Comparison of ENCODE assay signal across 10 mouse cellular contexts in genomic region chr12:112195019-112195418, GRCm38 (mm10). TPM values are rescaled to one million over a fixed set of nuclear protein-coding genes. Genes with fewer than 3 reads are reported as not detected.
DNase-seq lines count a peak whose midpoint lies in the region; ATAC-seq and TF ChIP-seq lines count a peak whose summit lies in the region.
"Had no signal": no experiment of that assay in that cellular context is flagged by ENCODE, and none has a peak within 500 bp of the region (broad histone marks: within the 10 kb centered on the region; RNA-seq: fewer than 3 reads in every experiment).

No protein-coding gene starts in this region.

- no peaks in the 10 kb centered on the region for H3K36me3 ChIP-seq in heart, embryonic 13.5 days
- no peaks in the 10 kb centered on the region for H3K36me3 ChIP-seq in ES-E14 (ENCODE audit: control insufficient read depth, insufficient read depth, low read length, poor library complexity, severe bottlenecking)
- H3K36me3 ChIP-seq in hindbrain, embryonic 12.5 days = no peaks in the 10 kb centered on the region
- no peaks in the 10 kb centered on the region for H3K36me3 ChIP-seq in midbrain, embryonic 12.5 days

- no peak overlapping the region for H3K27ac ChIP-seq in heart, embryonic 13.5 days (replicated peaks)
- no peak overlapping the region for H3K27ac ChIP-seq in ES-E14 (ENCODE audit: insufficient read depth, low read depth, low read length, poor library complexity, severe bottlenecking)
- H3K27ac ChIP-seq in hindbrain, embryonic 12.5 days = no peak overlapping the region; the same call in 1 of the 2 replicates
- peak overlapping the region; percentile 40 for H3K27ac ChIP-seq in midbrain, embryonic 12.5 days (replicated peaks)

- H3K9me3 ChIP-seq in heart, embryonic 13.5 days = no peaks in the 10 kb centered on the region
- H3K9me3 ChIP-seq in ES-E14 (ENCODE audit: control insufficient read depth, insufficient read depth, low read depth, low read length) = no peaks in the 10 kb centered on the region
- H3K9me3 ChIP-seq in hindbrain, embryonic 12.5 days (replicated peaks) = no peaks in the 10 kb centered on the region
- no peaks in the 10 kb centered on the region for H3K9me3 ChIP-seq in midbrain, embryonic 12.5 days

- H3K9ac ChIP-seq in heart, embryonic 13.5 days = peak overlapping the region; percentile 65
- no peak overlapping the region for H3K9ac ChIP-seq in ES-E14 (ENCODE audit: insufficient read depth, low read depth, low read length, poor library complexity, severe bottlenecking)
- H3K9ac ChIP-seq in hindbrain, embryonic 12.5 days = 0 out of 2 replicates have a peak overlapping the region, but pooled peaks have one; percentile 3
- H3K9ac ChIP-seq in midbrain, embryonic 12.5 days (replicated peaks) = no peak overlapping the region; the same call in 1 of the 2 replicates

- 4% methylated on average over 13 of the region's 13 CpGs for WGBS in heart, embryonic 13.5 days
- 5% methylated on average over 13 of the region's 13 CpGs for WGBS in hindbrain, embryonic 12.5 days
- WGBS in midbrain, embryonic 12.5 days = 5% methylated on average over 13 of the region's 13 CpGs

- peaks cover 12% of the 10 kb centered on the region for H3K4me1 ChIP-seq in heart, embryonic 13.5 days
- H3K4me1 ChIP-seq in ES-E14 (ENCODE audit: control insufficient read depth in 2 of 2, insufficient read depth in 2 of 2, low read length in 2 of 2, poor library complexity in 1 of 2) = peaks cover 0 to 4% of the 10 kb centered on the region in 2 experiments; a peak in 1 of 4 replicates
- peaks cover 36% of the 10 kb centered on the region for H3K4me1 ChIP-seq in hindbrain, embryonic 12.5 days
- H3K4me1 ChIP-seq in midbrain, embryonic 12.5 days = peaks cover 29% of the 10 kb centered on the region

- ATAC-seq in heart, embryonic 13.5 days (ENCODE audit: extremely low read depth, insufficient number of reproducible peaks, low FRiP score, low TSS enrichment) = no peak
- ATAC-seq in hindbrain, embryonic 12.5 days (ENCODE audit: low FRiP score) = no peak
- peak; percentile 23; the same call in 1 of the 2 replicates for ATAC-seq in midbrain, embryonic 12.5 days (ENCODE audit: low FRiP score, low read depth)
- ATAC-seq in inflammation-experienced regulatory T-cells, adult 6 months = no peak

- in situ Hi-C loops in ES-E14 (cut with MboI; ENCODE audit: low sequenced_read_pairs in 2 of 2, unreplicated experiment in 2 of 2) = no loop called here

- H3K4me3 ChIP-seq in heart, embryonic 13.5 days = peak overlapping the region; percentile 33
- H3K4me3 ChIP-seq in ES-E14 (ENCODE audit: insufficient read depth in 1 of 2, low read depth in 1 of 2, low read length in 2 of 2, poor library complexity in 1 of 2, severe bottlenecking in 1 of 2) = no peak overlapping the region
- no peak overlapping the region for H3K4me3 ChIP-seq in hindbrain, embryonic 12.5 days
- no peak overlapping the region; the same call in 1 of the 2 replicates for H3K4me3 ChIP-seq in midbrain, embryonic 12.5 days
- H3K4me3 ChIP-seq: myocyte had no signal

- no peak for DNase-seq in heart, adult 11 months
- DNase-seq in ES-E14 (ENCODE audit: low read depth, low spot score) = peak; percentile 36
- DNase-seq in gastrocnemius, postnatal 10 days = no peak
- DNase-seq in frontal cortex, adult 2 months (ENCODE audit: extremely low spot score in 1 of 2, low spot score in 1 of 2) = no peak
- DNase-seq: B cell, adult 2 months had no signal

- H3K4me2 ChIP-seq in heart, embryonic 13.5 days = peak overlapping the region; percentile 64
- H3K4me2 ChIP-seq in hindbrain, embryonic 12.5 days (replicated peaks) = peak overlapping the region; percentile 30
- H3K4me2 ChIP-seq in midbrain, embryonic 12.5 days (replicated peaks) = peak overlapping the region; percentile 35

- peaks cover 41% of the 10 kb centered on the region for H3K27me3 ChIP-seq in heart, embryonic 13.5 days (replicated peaks)
- H3K27me3 ChIP-seq in hindbrain, embryonic 12.5 days = 0 out of 2 replicates have a peak, but pooled peaks cover 3% of the 10 kb centered on the region
- peaks cover 15% of the 10 kb centered on the region for H3K27me3 ChIP-seq in midbrain, embryonic 12.5 days

TF ChIP-seq in ES-E14, 5 proteins besides CTCF, POLR2A, EP300 and RAD21:
- no peak for TF ChIP-seq MAFK (IDR thresholded peaks at IDR 0.05; ENCODE audit: insufficient read depth, low read depth, low read length)
- no peak for TF ChIP-seq ZNF384 (IDR thresholded peaks at IDR 0.05; ENCODE audit: low read depth, low read length)
- TF ChIP-seq HCFC1 (IDR thresholded peaks at IDR 0.05; ENCODE audit: borderline replicate concordance, insufficient read depth, low read length) = no peak
- no peak for TF ChIP-seq ZC3H11A (IDR thresholded peaks at IDR 0.05; ENCODE audit: borderline replicate concordance, low read depth, low read length)
- TF ChIP-seq CHD2 (IDR thresholded peaks at IDR 0.05; ENCODE audit: low read depth, low read length) = no peak

RNA-seq across cellular contexts. Expression of gene Kif26a, which starts 49.0 kb away (rescaled TPM):
- 1.6 TPM in 2 replicates for polyA plus RNA-seq in heart, embryonic 13.5 days (2015; fragmentation: Nextera tagmentation; extraction: Ambion mirVana)
- total RNA-seq in ES-E14 (2012; rRNA removed) = 6.1 and 6.4 TPM in 2 replicates
- 5.0 and 5.1 TPM in 2 replicates for polyA plus RNA-seq in hindbrain, embryonic 12.5 days (2016; fragmentation: Nextera tagmentation; extraction: Ambion mirVana)
- polyA plus RNA-seq in midbrain, embryonic 12.5 days (2016; fragmentation: Nextera tagmentation; extraction: Ambion mirVana) = 10.0 and 10.1 TPM in 2 replicates
- 10 to 100 TPM; 10.3 to 12.4 TPM for total RNA-seq in gastrocnemius, postnatal 10 days (2021)
- not detected for polyA plus RNA-seq in inflammation-experienced regulatory T-cells, adult 6 months (2017; shearing (Covaris generic))
- 7.6 and 8.3 TPM in 2 replicates for polyA plus RNA-seq in frontal cortex, adult 2 months (2012; rRNA removed)

Comparison
In these comparisons a context has a peak if more than half of its experiments do, and no peak if none do; other contexts are left out.
1. H3K9ac ChIP-seq: peak in heart, embryonic 13.5 days (single experiment) and hindbrain, embryonic 12.5 days (single experiment); none in ES-E14 (single experiment) and midbrain, embryonic 12.5 days (single experiment).
2. Peak in every context shown above with its lines, with median percentiles within 50 percentile points of each other: H3K4me2 ChIP-seq.